ENCODE assay signal across 23 mouse cellular contexts in genomic region chr19:58251095-58251494, GRCm38 (mm10).
"Had no signal": no experiment of that assay in that cellular context is flagged by ENCODE, and none has a peak within 500 bp of the region (broad histone marks: within the 10 kb centered on the region; RNA-seq: fewer than 3 reads in every experiment).

No protein-coding gene starts in this region.

- H3K27ac ChIP-seq: kidney, postnatal 0 days; limb, embryonic 12.5 days; limb, embryonic 15.5 days; liver, embryonic 15.5 days; lung, embryonic 15.5 days; midbrain, embryonic 10.5 days; midbrain, embryonic 13.5 days; neural tube, embryonic 13.5 days had no signal

- H3K9ac ChIP-seq: limb, embryonic 12.5 days; limb, embryonic 15.5 days; liver, embryonic 15.5 days; lung, embryonic 15.5 days; midbrain, embryonic 13.5 days; neural tube, embryonic 13.5 days had no signal

- H3K4me3 ChIP-seq: layer of hippocampus, adult 2 months; limb, embryonic 12.5 days; limb, embryonic 15.5 days; liver, embryonic 15.5 days; lung, embryonic 15.5 days; megakaryocyte, embryonic 14.5 days; midbrain, embryonic 10.5 days; midbrain, embryonic 13.5 days; myocyte; neural tube, embryonic 13.5 days had no signal

- H3K4me1 ChIP-seq: limb, embryonic 15.5 days; liver, embryonic 15.5 days; lung, embryonic 15.5 days; megakaryocyte, embryonic 14.5 days had no signal

- H3K9me3 ChIP-seq: limb, embryonic 12.5 days; limb, embryonic 15.5 days; liver, embryonic 15.5 days; lung, embryonic 15.5 days; megakaryocyte, embryonic 14.5 days; midbrain, embryonic 10.5 days; midbrain, embryonic 13.5 days; neural tube, embryonic 13.5 days had no signal

- H3K4me2 ChIP-seq: limb, embryonic 12.5 days; limb, embryonic 15.5 days; liver, embryonic 11.5 days; liver, embryonic 15.5 days; lung, embryonic 15.5 days; midbrain, embryonic 13.5 days; neural tube, embryonic 13.5 days had no signal

- ATAC-seq: midbrain, embryonic 13.5 days had no signal

- H3K36me3 ChIP-seq: limb, embryonic 12.5 days; limb, embryonic 15.5 days; liver, embryonic 15.5 days; lung, embryonic 15.5 days; midbrain, embryonic 10.5 days; midbrain, embryonic 13.5 days; neural tube, embryonic 13.5 days had no signal

- DNase-seq: kidney, adult 18-20 months; kidney, adult 9 months; kidney, postnatal 25 days; layer of hippocampus, adult 9-11 months; left cerebral cortex, postnatal 4 days; lung, adult 18-20 months; lung, postnatal 10 days; lung, postnatal 36 days; retina, postnatal 1 day; right cerebral cortex, postnatal 4 days; thymus, postnatal 25 days had no signal

- H3K27me3 ChIP-seq: limb, embryonic 12.5 days; liver, embryonic 15.5 days; lung, embryonic 15.5 days; megakaryocyte, embryonic 14.5 days; neural tube, embryonic 13.5 days had no signal
